Mouse (Mus musculus): ENCODE results near the gene Gm28048.

Gene Gm28048

GRCm38 (mm10) chr11:22981984-22982757, at the start of gene Gm28048, which contains the start of gene Commd1:
TSS of gene Gm28048 (minus strand) at chr11:22982090.
TSS of gene Commd1 (minus strand) at chr11:22982382.
- peak; percentile 99 for DNase-seq

GRCm38 (mm10) chr11:23029399-23029798, 47.5 kb upstream of the Gm28048 start:
- no peak for DNase-seq

- no peak for DNase-seq
These were observed 47.1 kb upstream of the Gm28048 start for GRCm38 (mm10) chr11:23028957-23029356.

- DNase-seq, result no peak
These were observed 42.3 kb upstream of the Gm28048 start for GRCm38 (mm10) chr11:23024169-23024568.

- no peak for DNase-seq
These were observed 41.3 kb upstream of the Gm28048 start for GRCm38 (mm10) chr11:23023155-23023554.

GRCm38 (mm10) chr11:23020841-23021240, 39.0 kb upstream of the Gm28048 start:
- DNase-seq, result no peak

- DNase-seq, result no peak
These were observed 38.4 kb upstream of the Gm28048 start for GRCm38 (mm10) chr11:23020116-23020770.

GRCm38 (mm10) chr11:23017943-23018342, 36.1 kb upstream of the Gm28048 start:
- DNase-seq, result no peak

- no peak for DNase-seq
These were observed 33.1 kb upstream of the Gm28048 start for GRCm38 (mm10) chr11:23014996-23015395.

- DNase-seq, result no peak
These were observed 31.8 kb upstream of the Gm28048 start for GRCm38 (mm10) chr11:23013580-23014294.

GRCm38 (mm10) chr11:23013096-23013495, 31.2 kb upstream of the Gm28048 start:
- DNase-seq, result no peak

GRCm38 (mm10) chr11:23008824-23009200, 26.9 kb upstream of the Gm28048 start:
- no peak for DNase-seq

- DNase-seq, result peak; percentile 92 to 93
These were observed 26.4 kb upstream of the Gm28048 start for GRCm38 (mm10) chr11:23008181-23008823.

GRCm38 (mm10) chr11:23007481-23008180, 25.7 kb upstream of the Gm28048 start, which contains the start of gene Fam161a:
TSS of gene Fam161a (plus strand) at chr11:23007531.
- peak; percentile 88 to 93 for DNase-seq

- DNase-seq, result no peak
These were observed 25.2 kb upstream of the Gm28048 start for GRCm38 (mm10) chr11:23007166-23007480.

- no peak for DNase-seq
These were observed 23.4 kb upstream of the Gm28048 start for GRCm38 (mm10) chr11:23005276-23005675.

- no peak for DNase-seq
These were observed 16.4 kb upstream of the Gm28048 start for GRCm38 (mm10) chr11:22998308-22998707.

- DNase-seq, result no peak
These were observed 13.6 kb upstream of the Gm28048 start for GRCm38 (mm10) chr11:22995461-22995860.

GRCm38 (mm10) chr11:22994271-22994670, 12.4 kb upstream of the Gm28048 start:
- DNase-seq, result peak; percentile 53 to 54

- no peak for DNase-seq
These were observed 9.4 kb upstream of the Gm28048 start for GRCm38 (mm10) chr11:22991218-22991835.

GRCm38 (mm10) chr11:22990393-22991126, 8.7 kb upstream of the Gm28048 start, which contains the start of gene Cct4:
TSS of gene Cct4 (plus strand) at chr11:22990519.
- peak; percentile 96 to 98 for DNase-seq
